Mouse (Mus musculus) adrenal gland, adult 2 months (tissue): ENCODE results near the gene Ppp2r5e. TPM values are rescaled to one million over a fixed set of nuclear protein-coding genes. Genes with fewer than 3 reads are reported as not detected.

ENCODE experiments used
- DNase-seq: peaks from one replicate; pipeline ENCODE4 v3.0.0; 2021
- long read RNA-seq: library from polyadenylated mRNA; stranded (forward); transcript quantifications from one replicate; pipeline ENCODE4 v2.0.0, GENCODE M21; 2021
- polyA plus RNA-seq: library from polyadenylated mRNA; depleted of rRNA; stranded (reverse); fragments of >200 nt; gene quantifications from 2 replicates; pipeline ENCODE4 v1.2.3, GENCODE M21; 2012; rRNA removed
- total RNA-seq, 2 experiments: library from RNA; stranded (reverse); gene quantifications; 2 replicates each; pipeline ENCODE4 v1.2.3; 2021

The Ppp2r5e gene
- total RNA-seq, result 10 to 100 TPM; 45.2 to 50.3 TPM
- 50.3 and 57.4 TPM in 2 replicates for polyA plus RNA-seq
- long read RNA-seq, full-length matches to known transcripts, result 34 of 38 reads
- long read RNA-seq, partial matches to known transcripts, result 0 of 38 reads
- long read RNA-seq, other reads (novel, unspliced or antisense), result 4 of 38 reads

GRCm38 (mm10) chr12:75596154-75597002 lies at the start of gene Ppp2r5e:
Gene Ppp2r5e, minus strand, starts transcription at chr12:75596245.
- peak; percentile 99 for DNase-seq

- DNase-seq, result no peak
Measured at GRCm38 (mm10) chr12:75645780-75646179, 49.7 kb upstream of the Ppp2r5e start.

- no peak for DNase-seq
Measured at GRCm38 (mm10) chr12:75641726-75642125, 45.7 kb upstream of the Ppp2r5e start.

DNA sequence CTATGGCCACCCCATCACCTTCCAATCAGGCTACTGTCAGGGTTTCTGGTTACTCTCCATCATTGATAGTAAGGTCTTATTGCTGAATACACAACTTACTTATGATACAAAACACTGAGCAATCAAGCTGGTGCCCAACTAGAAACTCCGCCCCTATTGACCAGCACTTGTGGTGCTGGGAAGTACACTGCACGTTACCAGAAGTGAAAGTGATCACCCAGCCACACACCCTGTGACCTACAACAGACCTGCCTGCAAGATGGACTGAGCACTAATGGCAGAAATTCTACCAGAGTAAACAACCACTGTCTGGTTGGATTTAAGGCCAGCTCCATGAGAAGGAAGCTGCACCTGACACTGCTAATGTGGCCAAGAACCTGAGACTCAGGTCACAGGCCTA lies 42.3 kb upstream of the Ppp2r5e start:
- no peak for DNase-seq

- no peak for DNase-seq
Measured at GRCm38 (mm10) chr12:75637103-75637502, 41.1 kb upstream of the Ppp2r5e start.

DNA sequence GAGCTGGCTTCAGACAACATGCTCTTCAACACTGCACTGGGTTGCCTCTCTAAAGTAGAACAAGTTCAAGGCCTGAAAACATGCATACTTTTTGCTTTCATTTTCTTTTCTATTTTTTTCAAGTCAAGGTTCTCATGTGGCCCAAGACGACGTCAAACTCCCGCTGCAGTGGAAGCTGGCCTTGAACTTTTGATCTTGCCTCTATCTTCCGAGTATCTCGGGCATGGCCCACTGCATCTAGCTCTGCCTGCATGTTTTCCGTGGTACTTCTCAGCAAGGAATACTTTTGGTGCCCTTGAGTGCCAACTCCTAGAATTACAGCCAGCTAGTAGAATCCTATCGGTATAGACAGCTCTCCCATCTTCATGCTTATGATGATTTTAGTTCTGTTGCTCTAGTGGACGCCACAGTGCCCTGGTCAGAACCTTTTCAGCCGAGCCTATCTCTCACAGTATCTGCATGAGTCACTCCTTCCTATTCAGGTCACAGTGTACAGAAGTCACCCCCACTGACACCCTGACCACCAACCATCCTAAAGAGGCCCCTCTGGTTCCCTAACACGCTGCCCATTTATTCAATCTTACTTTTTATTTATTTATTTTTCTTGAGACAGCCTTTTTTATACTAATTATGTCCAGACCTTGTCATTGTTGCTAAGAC lies 39.9 kb upstream of the Ppp2r5e start:
- DNase-seq, result peak; percentile 54

- DNase-seq, result no peak
Measured at GRCm38 (mm10) chr12:75629618-75630017, 33.6 kb upstream of the Ppp2r5e start.

DNA sequence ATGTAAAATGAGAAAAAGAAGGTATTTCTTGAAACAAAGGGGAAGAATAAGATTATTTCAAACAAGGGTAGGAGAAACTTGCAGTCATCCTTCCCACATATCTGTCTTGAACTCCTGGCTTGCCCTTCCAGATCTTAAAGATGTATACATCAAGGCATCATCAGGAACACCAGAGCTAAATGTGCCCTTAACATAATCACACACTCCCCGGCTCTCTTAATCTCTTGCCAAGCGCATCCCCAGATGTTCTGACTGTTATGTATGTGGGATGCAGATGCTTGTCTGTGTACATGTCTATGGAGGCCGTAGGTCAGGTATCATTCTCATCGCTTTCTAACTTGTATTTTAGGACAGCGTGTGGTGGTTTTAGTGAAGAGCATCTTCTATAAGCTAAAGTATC lies 27.2 kb upstream of the Ppp2r5e start:
- DNase-seq, result no peak

DNA sequence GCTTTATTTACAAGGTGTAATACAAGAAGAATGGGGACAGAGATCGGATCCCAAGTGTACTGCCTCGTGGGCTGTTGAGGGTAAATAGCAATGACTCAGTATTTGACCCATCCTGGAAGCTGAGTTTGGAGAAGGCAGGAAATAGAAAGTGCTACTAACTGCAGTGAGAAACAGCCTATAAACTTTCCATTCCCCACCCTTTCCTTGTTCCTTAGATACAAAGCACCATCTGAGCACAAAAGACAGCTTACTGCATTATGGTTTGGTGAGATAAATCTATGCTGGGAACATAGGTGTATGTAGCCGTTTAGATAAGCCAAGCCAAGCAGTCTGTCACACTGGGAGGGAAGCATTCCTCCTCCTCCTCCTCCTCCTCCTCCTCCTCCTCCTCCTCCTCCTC lies 26.8 kb upstream of the Ppp2r5e start:
- DNase-seq, result no peak

- no peak for DNase-seq
Measured at GRCm38 (mm10) chr12:75616841-75617240, 20.8 kb upstream of the Ppp2r5e start.

DNA sequence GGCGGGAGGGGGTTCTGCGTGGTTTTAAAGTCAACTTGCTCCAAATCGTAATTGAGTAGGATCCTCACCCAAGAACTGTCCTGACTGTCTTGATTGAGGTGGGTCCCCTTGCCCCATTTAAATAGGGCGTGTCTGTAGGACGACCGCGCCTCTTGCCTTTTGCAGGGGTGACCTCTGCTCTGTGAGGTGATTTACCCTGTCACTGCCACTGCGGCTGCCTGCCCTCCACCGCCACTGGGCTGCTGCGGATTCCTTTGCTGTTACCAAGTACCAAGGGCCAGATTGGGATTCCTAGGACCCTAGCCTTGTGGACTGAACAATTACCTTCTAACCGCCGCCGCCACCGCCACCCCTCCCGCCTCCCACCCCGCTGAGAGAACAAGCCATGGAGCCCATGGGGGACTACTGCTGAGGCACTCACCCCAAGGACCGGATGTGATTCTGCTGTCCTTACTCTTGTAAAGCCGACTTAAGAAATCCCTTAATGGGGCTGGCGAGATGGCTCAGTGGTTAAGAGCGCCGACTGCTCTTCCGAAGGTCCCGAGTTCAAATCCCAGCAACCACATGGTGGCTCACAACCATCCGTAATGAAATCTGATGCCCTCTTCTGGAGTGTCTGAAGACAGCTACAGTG lies 20.2 kb upstream of the Ppp2r5e start:
- peak; percentile 23 for DNase-seq

- no peak for DNase-seq
Measured at GRCm38 (mm10) chr12:75615556-75615955, 19.5 kb upstream of the Ppp2r5e start.

DNA sequence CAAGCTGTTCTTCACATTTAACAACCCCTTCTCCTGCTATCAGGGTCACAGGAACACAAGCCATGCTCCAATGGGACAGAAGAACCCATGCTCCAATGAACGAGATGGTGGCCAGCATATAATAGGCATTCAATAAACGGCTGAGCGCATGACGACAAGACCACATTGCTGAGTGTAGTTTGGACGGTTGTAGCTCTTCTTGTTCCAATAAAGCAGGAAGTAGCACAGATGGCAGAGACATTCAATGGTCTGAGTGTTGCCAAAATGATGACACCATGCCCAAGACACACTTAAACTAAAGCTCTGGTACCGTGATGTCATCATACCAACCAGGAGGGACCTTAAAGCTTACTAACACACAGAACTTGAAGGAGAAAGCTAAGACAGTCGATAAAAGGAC lies 16.7 kb upstream of the Ppp2r5e start:
- DNase-seq, result no peak

- peak; percentile 67 for DNase-seq
Measured at GRCm38 (mm10) chr12:75599490-75599889, 3.4 kb upstream of the Ppp2r5e start.

- no peak for DNase-seq
Measured at GRCm38 (mm10) chr12:75598988-75599387, 2.9 kb upstream of the Ppp2r5e start.

DNA sequence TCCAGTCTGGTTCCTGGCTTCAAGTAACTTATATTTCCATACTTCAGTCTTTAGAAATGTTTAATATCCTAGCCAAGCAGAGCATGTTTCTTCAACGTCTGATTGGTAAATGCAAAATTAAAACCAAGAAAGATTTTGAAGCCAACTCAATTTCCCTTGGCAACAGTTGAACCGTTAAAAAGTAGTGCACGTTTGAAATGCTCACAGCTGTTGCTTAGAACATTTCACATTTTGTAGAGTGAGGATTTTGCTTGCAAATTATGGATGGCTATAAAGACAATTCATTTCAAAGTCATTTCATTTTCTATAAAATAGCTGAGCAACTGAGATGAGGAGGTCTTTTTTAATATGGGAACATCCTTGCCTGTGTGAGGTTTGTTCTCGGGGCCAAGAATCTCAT lies 1.7 kb upstream of the Ppp2r5e start:
- no peak for DNase-seq

DNA sequence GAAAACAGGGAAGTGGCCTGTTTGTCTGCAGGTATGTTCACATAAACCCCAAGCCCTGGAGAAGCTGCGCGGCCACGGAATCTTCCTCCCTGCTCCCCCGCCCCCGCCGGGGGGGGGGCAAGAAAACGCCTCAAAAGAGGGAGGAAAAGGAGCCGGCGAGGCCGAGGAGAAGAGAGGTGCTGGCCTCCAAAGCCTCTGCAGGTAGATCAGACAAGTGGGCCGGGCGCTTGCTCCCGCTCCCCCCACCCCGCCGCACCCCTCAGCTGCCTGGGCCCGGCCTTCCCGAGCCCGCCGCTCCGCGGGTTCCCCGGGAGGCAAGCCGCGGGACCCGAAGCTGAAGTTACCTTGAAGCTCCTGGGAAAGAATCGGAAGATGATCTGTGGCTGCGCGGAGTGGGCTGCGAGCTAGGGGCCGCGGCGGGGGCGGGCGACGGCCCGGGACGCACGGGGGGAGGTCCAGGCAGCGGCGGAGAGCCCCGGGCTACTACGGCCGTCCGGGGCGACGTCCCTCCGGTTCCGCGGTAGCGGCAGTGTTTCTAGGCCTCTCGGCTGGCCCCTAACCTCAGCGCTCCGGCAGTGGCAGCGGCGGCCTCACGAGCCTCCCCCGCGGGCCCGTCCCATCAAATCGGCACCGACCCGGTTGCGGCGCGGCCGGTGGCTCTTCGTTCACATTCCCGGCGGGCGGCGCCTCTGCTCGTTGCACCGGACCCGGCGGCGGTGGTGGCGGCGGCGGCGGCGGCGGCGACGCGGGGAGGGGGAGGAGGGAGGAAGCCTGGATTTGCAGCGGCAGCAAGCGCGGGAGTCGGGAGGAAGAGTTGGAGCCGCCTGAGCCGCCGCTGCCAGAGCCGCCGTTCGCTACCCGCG lies 523 bp downstream of the Ppp2r5e start:
- DNase-seq, result peak; percentile 75

- DNase-seq, result no peak
Measured at GRCm38 (mm10) chr12:75594404-75594803, 1.6 kb downstream of the Ppp2r5e start.

DNA sequence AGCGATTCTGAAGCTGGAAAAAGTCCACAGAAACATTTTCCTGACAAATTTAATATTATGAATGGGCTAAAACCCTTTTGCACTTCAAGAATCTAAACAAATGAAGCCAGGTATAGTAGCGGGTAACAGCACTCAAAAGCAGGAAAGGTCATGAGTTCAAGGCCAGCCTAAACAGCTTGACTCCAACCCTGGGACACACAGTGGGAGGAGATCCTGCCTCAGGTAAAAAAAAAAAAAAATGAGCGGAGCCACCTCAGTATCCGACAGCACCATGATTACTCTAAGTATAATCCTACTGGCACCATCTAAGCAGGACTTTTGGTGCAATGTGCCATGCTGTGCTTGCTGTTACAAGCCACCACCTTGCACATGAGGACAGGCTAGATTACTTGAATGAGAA lies 2.2 kb downstream of the Ppp2r5e start:
- no peak for DNase-seq

DNA sequence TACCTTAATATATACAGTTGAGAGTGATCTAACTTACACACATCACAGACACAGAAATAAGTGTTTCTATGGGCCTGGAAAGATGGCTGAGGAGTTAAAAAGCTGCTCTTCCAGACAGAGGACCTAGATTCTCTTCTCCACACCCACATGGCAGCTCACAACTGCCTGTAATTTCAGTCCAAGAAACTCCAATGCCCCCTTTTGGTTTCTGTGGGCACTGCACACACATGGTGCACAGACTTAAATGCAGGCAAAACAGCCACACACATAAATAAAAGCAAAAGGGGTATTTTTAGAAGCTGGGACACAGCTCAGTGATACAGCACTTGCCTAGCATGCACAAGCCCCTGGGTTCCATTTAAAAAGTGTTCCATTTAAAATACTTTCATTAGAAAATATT lies 8.5 kb downstream of the Ppp2r5e start:
- no peak for DNase-seq

- no peak for DNase-seq
Measured at GRCm38 (mm10) chr12:75583776-75584175, 12.3 kb downstream of the Ppp2r5e start.

DNA sequence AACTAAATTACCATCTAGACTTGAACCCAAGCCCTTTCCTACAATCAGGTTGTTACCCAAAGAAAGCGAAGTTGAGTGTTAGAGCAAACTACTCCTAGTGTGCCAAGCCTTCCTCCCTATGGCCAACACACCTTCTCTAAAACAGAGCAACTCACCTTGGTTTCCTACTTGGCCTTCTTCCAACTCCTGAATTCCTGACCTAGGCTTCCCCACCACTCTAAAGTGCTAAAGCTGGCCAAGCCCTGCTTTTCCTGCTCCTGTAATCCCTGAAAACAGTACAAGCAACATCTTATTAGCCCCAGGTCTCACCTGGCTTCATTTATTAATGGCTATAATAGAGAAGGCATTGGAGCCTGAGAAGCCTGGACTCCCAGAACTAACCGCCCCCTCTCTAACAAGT lies 17.0 kb downstream of the Ppp2r5e start:
- DNase-seq, result no peak
